Mouse (Mus musculus) skeletal muscle tissue, postnatal 0 days (tissue): Measurements from ENCODE around the gene E2f1. TPM values are rescaled to one million over a fixed set of nuclear protein-coding genes. Genes with fewer than 3 reads are reported as not detected.

Experiments
- polyA plus RNA-seq: library from polyadenylated mRNA; unstranded; fragments of >200 nt; fragmentation: Nextera tagmentation; extraction: Ambion mirVana; gene quantifications from 2 replicates; pipeline ENCODE4 v1.2.1, GENCODE M21; 2015

Gene E2f1
- 6.7 and 7.3 TPM in 2 replicates for polyA plus RNA-seq

DNA sequence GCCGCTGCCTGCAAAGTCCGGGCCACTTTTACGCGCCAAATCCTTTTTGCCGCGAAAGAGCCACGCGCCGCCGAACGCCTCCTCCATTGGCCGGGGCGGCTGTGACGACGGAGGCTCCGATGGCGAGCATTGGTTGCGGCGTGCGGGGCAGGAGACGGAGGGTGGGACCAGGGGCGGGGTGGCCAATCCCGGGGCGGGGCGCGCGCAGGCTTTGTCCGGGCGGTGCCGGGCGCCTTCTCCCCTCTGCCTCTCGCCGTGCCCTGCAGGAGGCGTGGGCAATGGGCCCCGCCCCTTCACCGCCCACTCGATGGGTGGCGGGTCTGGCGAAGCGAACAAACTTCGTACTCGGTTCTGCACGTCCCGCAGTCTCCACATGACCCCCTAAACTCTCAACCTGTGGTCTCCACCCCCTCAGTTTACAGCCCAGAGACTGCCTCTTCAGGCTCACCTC, at the start of gene E2f1:
E2f1 (minus strand) TSS at position 57 of the 451 bp plus-strand sequence.

DNA sequence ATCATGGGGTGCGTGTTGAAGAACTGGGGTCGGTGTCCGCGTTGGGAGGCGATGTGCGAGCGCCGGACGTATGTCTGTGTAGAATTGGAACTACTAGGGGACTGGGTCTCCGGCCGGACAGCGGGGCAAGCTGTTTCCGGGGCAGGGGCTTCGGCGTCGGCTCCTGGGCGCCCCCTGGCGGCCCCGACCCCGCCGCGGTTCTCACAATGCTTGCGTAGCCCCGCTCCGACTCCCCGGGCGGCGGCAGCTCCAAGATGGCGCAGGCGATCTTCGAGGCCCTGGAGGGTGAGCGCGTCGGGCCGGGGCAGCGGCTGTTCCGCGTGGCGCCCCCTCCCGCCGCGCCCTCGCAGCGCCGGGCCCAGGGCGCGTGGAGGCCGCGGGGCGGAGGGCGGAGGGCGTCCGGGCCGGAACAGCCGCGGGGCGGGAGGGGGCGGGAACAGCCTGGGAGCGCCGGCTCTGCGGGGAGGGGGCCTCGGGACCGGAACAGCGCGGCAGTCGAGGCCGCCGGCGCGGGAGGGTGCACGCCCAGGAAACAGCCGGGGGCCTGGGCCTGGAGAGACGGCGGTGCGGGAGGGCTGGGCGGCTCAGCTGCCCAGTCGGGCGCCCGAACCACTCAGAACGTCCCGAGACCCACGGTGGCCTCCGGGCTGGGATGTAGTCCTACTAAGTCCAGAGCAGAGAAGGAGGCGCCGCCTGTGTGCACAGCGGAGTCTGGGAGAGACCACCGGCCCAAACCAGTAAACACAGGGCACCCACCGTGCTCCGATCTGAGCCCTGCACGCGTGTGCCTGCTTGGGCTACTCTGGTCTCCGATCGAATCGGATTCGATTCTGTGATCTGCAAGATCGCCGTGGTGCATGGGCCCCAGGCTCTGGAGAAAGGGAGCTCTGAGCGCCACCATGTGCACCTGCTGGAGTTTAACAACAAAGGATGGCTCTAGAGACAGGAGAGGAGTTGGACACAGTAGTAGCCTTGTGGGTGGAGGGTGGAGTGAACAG, 43.7 kb upstream of the E2f1 start, which contains the start of the genes Zfp341 and 4930519P11Rik:
Zfp341 (plus strand) TSS at position 180 of the 998 bp plus-strand sequence.
4930519P11Rik (minus strand) TSS at position 320 of the 998 bp plus-strand sequence.

GRCm38 (mm10) chr2:154603638-154604153, 34.0 kb upstream of the E2f1 start, which contains the start of gene Pxmp4:
Gene Pxmp4, minus strand, starts transcription at chr2:154603708.

DNA sequence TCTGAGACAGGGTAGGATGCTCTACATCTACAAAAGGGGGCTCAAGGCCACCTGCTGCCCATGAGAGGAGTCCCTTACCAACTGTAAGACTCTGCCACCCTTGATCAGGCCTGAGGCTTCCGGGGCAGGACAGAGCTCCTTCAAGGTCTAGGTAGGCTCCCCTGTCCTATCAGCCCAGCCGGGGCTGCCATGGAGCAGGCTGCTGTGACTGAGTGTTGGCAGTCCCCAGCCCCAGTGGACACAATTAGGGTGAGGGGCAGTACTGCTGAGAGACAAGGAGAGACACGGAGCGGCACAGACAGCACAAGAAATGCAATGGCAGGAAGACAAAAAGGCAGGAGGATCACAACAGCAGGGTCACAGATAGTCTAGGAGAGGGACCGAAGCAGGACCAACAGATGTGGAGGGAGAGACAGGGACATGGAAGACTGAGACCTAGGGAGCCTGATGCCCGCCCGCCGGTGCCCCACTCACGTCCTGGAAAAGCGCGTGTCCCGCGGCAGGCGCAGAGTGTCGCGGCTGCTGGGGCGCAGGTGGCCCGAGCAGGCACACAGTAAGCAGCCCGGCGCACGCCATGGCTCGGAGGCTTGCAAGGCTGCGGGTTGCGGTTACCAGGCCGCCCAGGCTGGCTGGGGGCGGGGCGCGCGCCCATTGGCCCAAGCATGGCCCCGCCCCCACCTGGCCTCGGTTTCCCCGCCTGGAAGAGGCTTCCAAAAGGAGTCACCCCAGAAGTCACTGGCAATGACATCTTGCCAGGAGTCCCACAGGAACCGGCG, 11.2 kb downstream of the E2f1 start, which contains the start of gene Necab3:
Necab3 (minus strand) TSS at position 627 of the 776 bp plus-strand sequence.

DNA sequence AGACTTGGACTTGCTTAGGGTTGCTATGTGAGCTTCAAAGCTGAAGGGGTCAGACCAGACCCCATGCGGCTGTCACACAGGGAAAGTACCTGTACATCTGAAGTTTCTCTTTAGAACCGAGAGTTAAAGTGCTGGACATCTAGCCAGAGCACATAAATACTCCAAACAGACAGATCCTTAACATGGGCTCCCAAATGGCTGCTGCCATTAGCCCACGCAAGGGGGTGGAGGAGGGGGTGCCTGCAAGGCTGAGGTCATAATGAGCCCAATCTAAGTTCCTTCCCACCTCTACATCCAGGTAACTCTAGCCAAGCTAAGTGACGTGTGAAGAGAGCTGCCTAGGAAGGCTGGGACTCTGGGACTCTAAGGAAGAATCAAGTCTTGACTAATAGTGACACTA, 18.2 kb downstream of the E2f1 start, which contains the start of gene Actl10:
Actl10 (plus strand) TSS at position 301 of the 400 bp plus-strand sequence.

DNA sequence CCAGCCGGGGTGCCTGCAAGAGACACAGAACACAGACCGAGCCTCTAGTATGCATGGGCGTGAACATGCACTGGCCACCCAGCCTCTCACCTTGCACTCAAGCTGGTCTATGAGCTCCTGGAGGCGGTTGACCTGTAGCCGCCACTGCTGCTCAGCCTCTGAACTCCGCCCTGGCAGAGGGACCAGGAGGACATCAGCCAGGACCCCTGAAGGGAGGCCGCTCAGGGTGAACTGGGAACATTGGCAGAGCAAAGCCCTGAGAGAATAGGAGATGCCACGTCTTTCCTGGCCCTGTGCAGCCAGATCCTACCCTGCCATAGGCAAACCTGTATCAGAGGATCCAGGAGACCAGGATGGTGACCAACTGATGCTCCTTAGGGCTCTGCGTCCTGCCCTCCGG, 23.0 kb downstream of the E2f1 start, which contains the start of gene 1700003F12Rik:
1700003F12Rik (plus strand) TSS at position 375 of the 400 bp plus-strand sequence.

Other genes starting within 250 kb of the E2f1 start
- 11.7 and 24.9 TPM in 2 replicates for gene Cdk5rap1, start 196.9 kb downstream of the E2f1 start, polyA plus RNA-seq
- gene Snta1, start 161.8 kb downstream of the E2f1 start, polyA plus RNA-seq: 97.6 and 111 TPM in 2 replicates
- 16.8 and 17.4 TPM in 2 replicates for gene Cbfa2t2, start 133.4 kb downstream of the E2f1 start, polyA plus RNA-seq
- gene 1700003F12Rik, start 22.8 kb downstream of the E2f1 start, polyA plus RNA-seq: 1.0 and 1.3 TPM in 2 replicates
- not detected in 2 replicates for gene Actl10, start 18.1 kb downstream of the E2f1 start, polyA plus RNA-seq
- 0.73 and 1.3 TPM in 2 replicates for gene Necab3, start 11.0 kb downstream of the E2f1 start, polyA plus RNA-seq
- gene Pxmp4, start 33.8 kb upstream of the E2f1 start, polyA plus RNA-seq: 22.3 and 27.5 TPM in 2 replicates
- gene Zfp341, start 43.4 kb upstream of the E2f1 start, polyA plus RNA-seq: 0.28 and 0.32 TPM in 2 replicates
- 0.39 and 0.97 TPM in 2 replicates for gene 4930519P11Rik, start 43.5 kb upstream of the E2f1 start, polyA plus RNA-seq
- 19.1 and 26.6 TPM in 2 replicates for gene Chmp4b, start 81.8 kb upstream of the E2f1 start, polyA plus RNA-seq
- not detected in 2 replicates for gene Gm14214, start 200.1 kb upstream of the E2f1 start, polyA plus RNA-seq
- gene Raly, start 221.2 kb upstream of the E2f1 start, polyA plus RNA-seq: 18.1 and 19.1 TPM in 2 replicates
- 1.5 and 1.7 TPM in 2 replicates for gene a, start 221.5 kb upstream of the E2f1 start, polyA plus RNA-seq